Mouse (Mus musculus) liver, embryonic 13.5 days (tissue): Measurements from ENCODE around the gene Eme2. TPM values are rescaled to one million over a fixed set of nuclear protein-coding genes. Genes with fewer than 3 reads are reported as not detected.

Experiments
- ATAC-seq: fragments of 200-750 bp; cut with Nextera tagmentation; 2 replicates; pipeline ENCODE4 v1.8.0; 2017; ENCODE audit warnings: low read depth, mild to moderate bottlenecking, moderate number of reproducible peaks, moderate library complexity
- DNase-seq: peaks from one replicate; pipeline ENCODE4 v3.0.0; 2022
- H3K27ac ChIP-seq: fragments of 300-500 bp; sonication (generic); 2 replicates; pipeline ENCODE4 v1.5.1; 2015; ENCODE audit warnings: moderate library complexity, mild to moderate bottlenecking, inconsistent platforms
- H3K27me3 ChIP-seq: fragments of 300-500 bp; sonication (generic); 2 replicates; pipeline ENCODE4 v1.6.1; 2015; ENCODE audit warnings: mild to moderate bottlenecking, inconsistent platforms
- H3K36me3 ChIP-seq: fragments of 300-500 bp; sonication (generic); 2 replicates; pipeline ENCODE4 v1.6.1; 2015; ENCODE audit warnings: mild to moderate bottlenecking, inconsistent platforms
- H3K4me1 ChIP-seq: fragments of 300-500 bp; sonication (generic); replicated peaks from 2 replicates; pipeline ENCODE4 v1.6.1; 2015; ENCODE audit warnings: inconsistent platforms
- H3K4me2 ChIP-seq: fragments of 300-500 bp; sonication (generic); 2 replicates; pipeline ENCODE4 v1.6.1; 2015; ENCODE audit warnings: inconsistent platforms, mild to moderate bottlenecking, moderate library complexity
- H3K4me3 ChIP-seq: fragments of 300-500 bp; sonication (generic); replicated peaks from 2 replicates; pipeline ENCODE4 v1.5.1; 2015; ENCODE audit warnings: mild to moderate bottlenecking, inconsistent platforms
- H3K9ac ChIP-seq: fragments of 300-500 bp; sonication (generic); 2 replicates; pipeline ENCODE4 v1.6.1; 2015; ENCODE audit warnings: mild to moderate bottlenecking, inconsistent platforms
- H3K9me3 ChIP-seq: fragments of 300-500 bp; sonication (generic); replicated peaks from 2 replicates; pipeline ENCODE4 v1.6.1; 2016; ENCODE audit warnings: inconsistent platforms
- WGBS: fragments of 180-500 bp; shearing (Covaris S2); methylation state at CpG from one replicate; pipeline ENCODE4 v1.1.7; 2015; ENCODE audit not compliant: insufficient replicate concordance; 5-methylcytosine and 5-hydroxymethylcytosine counted together
- polyA plus RNA-seq: library from polyadenylated mRNA; unstranded; fragments of >200 nt; fragmentation: Nextera tagmentation; extraction: Ambion mirVana; gene quantifications from 2 replicates; pipeline ENCODE4 v1.2.1, GENCODE M21; 2015

Eme2 gene
- polyA plus RNA-seq, 1 experiment from 2014 or later = 13.8 TPM

- Histone ChIP-seq H3K27me3 (0 out of 2 replicates have a peak, but pooled peaks cover 2% of the 10 kb centered on the region), H3K4me1 (peaks cover 41% of the 10 kb centered on the region), H3K36me3 (peaks cover 25% of the 10 kb centered on the region), H3K4me3 (peak within 1 kb of the TSS; percentile 91), H3K9ac (peak within 1 kb of the TSS; percentile 96), H3K4me2 (peak within 1 kb of the TSS; percentile 90), H3K9me3 (no peaks in the 10 kb centered on the region), H3K27ac (peak within 1 kb of the TSS; percentile 99)
- DNase-seq (peak; percentile 96), ATAC-seq (peak; percentile 93)
- under 1% methylated on average over 58 of the region's 58 CpGs for WGBS
These were observed 44.7 kb downstream of the Eme2 start, which contains the start of gene Fahd1 for GRCm38 (mm10) chr17:24850065-24850772. Fahd1 (minus strand) TSS chr17:24850364.

DNA sequence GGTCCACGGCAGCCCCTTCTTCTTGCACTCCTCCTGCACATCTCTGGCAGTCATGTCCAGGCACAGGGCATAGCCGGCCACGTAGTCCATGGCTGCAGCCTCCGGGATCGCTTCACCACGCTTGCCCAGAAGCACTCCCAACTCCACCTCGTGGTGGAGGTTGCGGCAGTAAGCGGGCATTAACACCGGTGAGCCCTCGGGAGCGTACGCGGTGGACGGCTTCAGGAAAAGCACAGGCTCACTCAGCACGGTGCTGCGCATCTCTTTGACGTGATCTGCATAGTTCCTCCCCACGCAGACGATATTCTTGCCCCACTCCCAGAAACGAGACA, 45.2 kb downstream of the Eme2 start:
- 0 out of 2 replicates have a peak, but pooled peaks cover 4% of the 10 kb centered on the region for H3K27me3 ChIP-seq
- H3K36me3 ChIP-seq = peaks cover 22% of the 10 kb centered on the region
- H3K9ac ChIP-seq = peak overlapping the region; percentile 96
- DNase-seq (no peak), ATAC-seq (peak; percentile 32)
- under 1% methylated on average over 21 of the region's 21 CpGs for WGBS
- peaks cover 40% of the 10 kb centered on the region for H3K4me1 ChIP-seq
- H3K9me3 ChIP-seq = no peaks in the 10 kb centered on the region
- peak overlapping the region; percentile 85 for H3K4me2 ChIP-seq
- peak overlapping the region; percentile 91 for H3K4me3 ChIP-seq
- peak overlapping the region; percentile 99 for H3K27ac ChIP-seq

DNA sequence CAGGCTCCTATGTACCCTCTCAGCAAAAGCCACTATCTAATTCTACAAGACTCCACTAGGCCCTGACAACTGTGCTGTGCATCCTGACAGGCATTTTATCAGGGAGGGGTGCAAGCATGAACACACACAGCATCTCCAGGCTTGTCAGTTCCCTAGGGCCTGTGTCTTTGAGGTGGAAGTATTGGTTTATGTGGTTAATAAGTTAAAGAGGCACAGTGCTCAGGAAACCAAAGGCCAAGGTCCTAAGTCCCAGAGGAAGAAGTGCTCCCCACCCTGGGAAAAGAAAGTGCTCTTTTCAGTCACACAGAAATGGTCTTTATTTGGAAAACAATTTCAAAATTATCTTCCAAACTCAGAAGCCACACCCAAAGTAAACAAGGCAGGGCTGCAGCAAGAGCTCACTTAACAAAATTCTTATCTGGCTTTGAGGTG, 46.3 kb downstream of the Eme2 start:
- peak overlapping the region; percentile 96 for H3K9ac ChIP-seq
- ATAC-seq = peak; percentile 60
- peak overlapping the region; percentile 91 for H3K4me3 ChIP-seq
- peak; percentile 68 for DNase-seq
- peaks cover 12% of the 10 kb centered on the region for H3K36me3 ChIP-seq
- peak overlapping the region; percentile 85 for H3K4me2 ChIP-seq
- no peaks in the 10 kb centered on the region for H3K9me3 ChIP-seq
- peak overlapping the region; percentile 99 for H3K27ac ChIP-seq
- peaks cover 43% of the 10 kb centered on the region for H3K4me1 ChIP-seq
- 0 out of 2 replicates have a peak, but pooled peaks cover 4% of the 10 kb centered on the region for H3K27me3 ChIP-seq

GRCm38 (mm10) chr17:24847386-24847785, 47.5 kb downstream of the Eme2 start:
- Histone ChIP-seq H3K4me3 (peak overlapping the region; percentile 43), H3K9ac (peak overlapping the region; percentile 68), H3K4me1 (peaks cover 43% of the 10 kb centered on the region), H3K27me3 (0 out of 2 replicates have a peak, but pooled peaks cover 4% of the 10 kb centered on the region), H3K27ac (peak overlapping the region; percentile 85), H3K9me3 (no peaks in the 10 kb centered on the region), H3K36me3 (no peaks in the 10 kb centered on the region), H3K4me2 (peak overlapping the region; percentile 63)
- ATAC-seq = no peak
- DNase-seq = no peak
- 76% methylated on average over 1 of the region's 1 CpGs for WGBS

GRCm38 (mm10) chr17:24844525-24844924, 50.4 kb downstream of the Eme2 start:
- Histone ChIP-seq H3K27ac (no peak overlapping the region; the same call in 1 of the 2 replicates), H3K4me3 (no peak overlapping the region), H3K36me3 (no peaks in the 10 kb centered on the region), H3K9me3 (no peaks in the 10 kb centered on the region), H3K4me1 (peaks cover 29% of the 10 kb centered on the region), H3K9ac (no peak overlapping the region), H3K27me3 (peaks cover 15% of the 10 kb centered on the region), H3K4me2 (no peak overlapping the region)
- DNase-seq (no peak), ATAC-seq (no peak)
- 52% methylated on average over 9 of the region's 9 CpGs for WGBS

- Histone ChIP-seq H3K9ac (no peak overlapping the region), H3K4me2 (no peak overlapping the region), H3K4me3 (no peak overlapping the region), H3K36me3 (no peaks in the 10 kb centered on the region), H3K4me1 (peaks cover 20% of the 10 kb centered on the region), H3K27ac (no peak overlapping the region), H3K9me3 (no peaks in the 10 kb centered on the region), H3K27me3 (peaks cover 17% of the 10 kb centered on the region)
- no peak for DNase-seq
- ATAC-seq = no peak
- 35% methylated on average over 2 of the region's 2 CpGs for WGBS
These were observed 52.3 kb downstream of the Eme2 start for GRCm38 (mm10) chr17:24842631-24843030.

DNA sequence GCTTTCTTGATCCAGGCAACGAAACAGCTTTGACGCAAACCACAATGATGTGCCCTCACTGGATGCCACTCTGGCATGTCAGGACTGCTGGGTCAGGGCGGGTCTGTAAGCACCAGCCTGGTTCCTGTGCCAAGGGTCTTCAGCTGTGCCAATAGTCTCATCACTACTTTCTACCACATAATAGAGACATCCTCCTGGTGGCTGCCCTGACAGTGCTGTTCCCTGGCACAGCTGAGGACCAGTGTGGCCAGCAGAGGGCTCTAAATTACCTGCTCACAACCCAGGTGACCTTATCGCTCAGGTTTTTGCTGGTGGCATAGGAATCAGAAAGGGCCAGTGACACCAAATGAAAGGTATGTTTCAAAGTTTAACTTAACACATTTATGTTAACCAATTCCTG, 53.8 kb downstream of the Eme2 start:
- Histone ChIP-seq H3K9me3 (no peaks in the 10 kb centered on the region), H3K9ac (no peak overlapping the region), H3K4me3 (no peak overlapping the region), H3K27ac (no peak overlapping the region), H3K27me3 (peaks cover 26% of the 10 kb centered on the region), H3K4me2 (no peak overlapping the region), H3K36me3 (no peaks in the 10 kb centered on the region), H3K4me1 (peaks cover 8% of the 10 kb centered on the region; the same call in 1 of the 2 replicates)
- no peak for DNase-seq
- WGBS = 57% methylated on average over 4 of the region's 4 CpGs
- ATAC-seq = peak; percentile 67

- Histone ChIP-seq H3K9me3 (no peaks in the 10 kb centered on the region), H3K36me3 (no peaks in the 10 kb centered on the region), H3K27me3 (peaks cover 28% of the 10 kb centered on the region), H3K4me3 (no peak overlapping the region), H3K27ac (no peak overlapping the region), H3K4me2 (no peak overlapping the region), H3K4me1 (peaks cover 5% of the 10 kb centered on the region; the same call in 1 of the 2 replicates), H3K9ac (no peak overlapping the region)
- ATAC-seq (no peak), DNase-seq (no peak)
- 33% methylated on average over 5 of the region's 5 CpGs for WGBS
These were observed 54.5 kb downstream of the Eme2 start for GRCm38 (mm10) chr17:24840341-24840740.

- ATAC-seq (no peak), DNase-seq (no peak)
- Histone ChIP-seq H3K27me3 (peaks cover 26% of the 10 kb centered on the region), H3K9ac (no peak within 1 kb of the TSS), H3K27ac (no peak within 1 kb of the TSS), H3K4me2 (no peak within 1 kb of the TSS), H3K4me3 (no peak within 1 kb of the TSS), H3K36me3 (no peaks in the 10 kb centered on the region), H3K4me1 (peaks cover 3% of the 10 kb centered on the region; the same call in 1 of the 2 replicates), H3K9me3 (no peaks in the 10 kb centered on the region)
- 59% methylated on average over 8 of the region's 8 CpGs for WGBS
These were observed 55.0 kb downstream of the Eme2 start, which contains the start of gene Hagh for GRCm38 (mm10) chr17:24839842-24840241. Hagh (plus strand) TSS chr17:24840143.

Other genes with a start within 250 kb of the Eme2 start
- gene Slc9a3r2, start 244.8 kb downstream of the Eme2 start, polyA plus RNA-seq = 9.8 and 10.2 TPM in 2 replicates
- gene Npw, start 236.6 kb downstream of the Eme2 start, polyA plus RNA-seq = 0.24 and 0.28 TPM in 2 replicates
- gene Zfp598, start 225.4 kb downstream of the Eme2 start, polyA plus RNA-seq = 9.5 and 13.1 TPM in 2 replicates
- 0.10 and 0.31 TPM in 2 replicates for gene Syngr3, start 205.1 kb downstream of the Eme2 start, polyA plus RNA-seq
- 41.3 and 47.7 TPM in 2 replicates for gene Gfer, start 198.9 kb downstream of the Eme2 start, polyA plus RNA-seq
- gene Noxo1, start 198.9 kb downstream of the Eme2 start, polyA plus RNA-seq = 0.14 and 0.34 TPM in 2 replicates
- 53.0 and 53.2 TPM in 2 replicates for gene Tbl3, start 187.4 kb downstream of the Eme2 start, polyA plus RNA-seq
- 0.10 TPM in 1 of 2 replicates, not detected in the other for gene Rnf151, start 177.0 kb downstream of the Eme2 start, polyA plus RNA-seq
- 1,350 and 1,469 TPM in 2 replicates for gene Rps2, start 177.0 kb downstream of the Eme2 start, polyA plus RNA-seq
- 206 and 216 TPM in 2 replicates for gene Ndufb10, start 170.6 kb downstream of the Eme2 start, polyA plus RNA-seq
- 0.10 TPM in 1 of 2 replicates, not detected in the other for gene Rpl3l, start 167.3 kb downstream of the Eme2 start, polyA plus RNA-seq
- 21.3 and 21.8 TPM in 2 replicates for gene Msrb1, start 158.4 kb downstream of the Eme2 start, polyA plus RNA-seq
- gene Hs3st6, start 142.1 kb downstream of the Eme2 start, polyA plus RNA-seq = not detected in 2 replicates
- 1.5 and 1.6 TPM in 2 replicates for gene Meiob, start 90.8 kb downstream of the Eme2 start, polyA plus RNA-seq
- gene Hagh, start 54.9 kb downstream of the Eme2 start, polyA plus RNA-seq = 79.5 and 83.1 TPM in 2 replicates
- gene Fahd1, start 44.7 kb downstream of the Eme2 start, polyA plus RNA-seq = 34.6 and 34.9 TPM in 2 replicates
- 5.1 and 6.0 TPM in 2 replicates for gene Igfals, start 29.1 kb downstream of the Eme2 start, polyA plus RNA-seq
- gene Nubp2, start 8.7 kb downstream of the Eme2 start, polyA plus RNA-seq = 89.3 and 93.2 TPM in 2 replicates
- gene Spsb3, start 8.4 kb downstream of the Eme2 start, polyA plus RNA-seq = 37.9 and 38.4 TPM in 2 replicates
- gene Mrps34, start within 50 bp of the Eme2 start, polyA plus RNA-seq = 84.2 TPM in 2 replicates
- gene Nme3, start 1.4 kb upstream of the Eme2 start, polyA plus RNA-seq = 65.6 and 66.8 TPM in 2 replicates
- gene Mapk8ip3, start 41.9 kb upstream of the Eme2 start, polyA plus RNA-seq = 7.6 and 8.6 TPM in 2 replicates
- gene Jpt2, start 65.6 kb upstream of the Eme2 start, polyA plus RNA-seq = 75.1 and 86.8 TPM in 2 replicates
- gene Cramp1l, start 120.7 kb upstream of the Eme2 start, polyA plus RNA-seq = 2.8 and 3.8 TPM in 2 replicates
- 94.4 and 99.3 TPM in 2 replicates for gene Ift140, start 121.0 kb upstream of the Eme2 start, polyA plus RNA-seq
- gene Tmem204, start 188.5 kb upstream of the Eme2 start, polyA plus RNA-seq = 5.2 and 5.6 TPM in 2 replicates
- gene Telo2, start 220.9 kb upstream of the Eme2 start, polyA plus RNA-seq = 16.3 and 18.2 TPM in 2 replicates
- 0.09 TPM in 1 of 2 replicates, not detected in the other for gene Ptx4, start 225.7 kb upstream of the Eme2 start, polyA plus RNA-seq
- 9.1 and 12.8 TPM in 2 replicates for gene Clcn7, start 238.3 kb upstream of the Eme2 start, polyA plus RNA-seq